Mouse (Mus musculus): ENCODE measurements at regions not wholly inside any gene's neighbourhood (a gene's known extent, or its start where the extent isn't known, plus 50 kb on each side); places are given as distances from the start of the nearest gene placed in this dataset.
"Not testable (repeated sequence)": the region's sequence is repeated elsewhere in the genome, so short reads cannot be mapped to it uniquely, and the experiment has no call there.

DNA sequence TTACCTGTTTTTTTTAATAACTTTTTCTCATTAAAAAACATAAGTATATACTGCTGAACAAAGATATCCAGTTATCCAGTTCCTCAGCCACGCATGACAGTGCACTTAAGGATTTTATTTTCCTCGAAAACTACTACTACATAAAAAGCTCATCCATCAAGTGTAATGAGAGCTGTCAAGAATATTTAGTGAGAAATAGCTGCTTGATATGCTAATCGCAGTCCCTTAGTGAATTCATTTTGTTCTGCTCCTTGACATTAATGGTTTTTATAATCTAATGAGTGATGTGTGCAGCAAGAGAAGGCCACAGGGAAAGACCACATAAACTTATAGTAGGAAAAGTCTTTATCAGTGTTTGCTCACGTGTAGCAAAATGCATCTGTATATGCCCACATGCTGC is 754.0 kb upstream of the Slc39a10 start:
- DNase-seq, result no peak

DNA sequence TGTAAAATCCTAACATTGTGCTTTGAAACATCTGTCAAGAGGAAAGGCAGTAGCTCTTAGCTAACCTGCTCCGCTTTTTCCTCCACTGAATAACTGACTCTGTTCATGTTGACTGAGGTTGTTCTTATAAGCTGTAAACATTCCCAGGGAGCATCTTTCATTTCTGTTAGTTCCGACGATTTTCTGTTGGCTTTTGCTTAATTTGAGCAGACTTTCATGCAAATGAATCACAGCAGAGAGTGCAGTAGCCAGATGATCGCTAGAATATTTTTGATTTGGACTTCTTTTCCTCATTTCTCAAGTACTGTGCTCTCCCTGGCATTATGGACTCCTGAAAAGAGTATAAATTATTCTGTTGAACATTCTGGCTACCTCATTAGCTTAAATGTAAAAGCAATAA is 713.9 kb upstream of the Slc39a10 start:
- no peak for DNase-seq

DNA sequence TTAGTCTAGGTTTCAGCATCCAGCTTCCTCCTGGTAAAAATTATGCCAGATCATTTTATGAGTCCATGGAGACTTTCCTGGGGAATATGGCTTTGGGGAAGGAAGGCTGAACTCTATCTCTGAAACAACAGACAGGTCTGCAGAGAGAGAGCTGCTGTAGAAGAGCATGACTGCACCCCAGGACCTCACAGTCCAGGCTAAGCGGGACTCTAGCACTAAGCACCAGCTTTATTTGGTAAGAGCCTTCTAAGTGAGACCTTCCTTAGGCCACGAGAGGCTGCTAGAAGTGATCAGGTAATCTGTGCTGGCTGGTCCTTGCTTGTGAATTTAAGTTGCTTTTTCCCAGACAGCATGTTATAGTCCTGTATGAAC is 711.3 kb upstream of the Slc39a10 start:
- no peak for DNase-seq

DNA sequence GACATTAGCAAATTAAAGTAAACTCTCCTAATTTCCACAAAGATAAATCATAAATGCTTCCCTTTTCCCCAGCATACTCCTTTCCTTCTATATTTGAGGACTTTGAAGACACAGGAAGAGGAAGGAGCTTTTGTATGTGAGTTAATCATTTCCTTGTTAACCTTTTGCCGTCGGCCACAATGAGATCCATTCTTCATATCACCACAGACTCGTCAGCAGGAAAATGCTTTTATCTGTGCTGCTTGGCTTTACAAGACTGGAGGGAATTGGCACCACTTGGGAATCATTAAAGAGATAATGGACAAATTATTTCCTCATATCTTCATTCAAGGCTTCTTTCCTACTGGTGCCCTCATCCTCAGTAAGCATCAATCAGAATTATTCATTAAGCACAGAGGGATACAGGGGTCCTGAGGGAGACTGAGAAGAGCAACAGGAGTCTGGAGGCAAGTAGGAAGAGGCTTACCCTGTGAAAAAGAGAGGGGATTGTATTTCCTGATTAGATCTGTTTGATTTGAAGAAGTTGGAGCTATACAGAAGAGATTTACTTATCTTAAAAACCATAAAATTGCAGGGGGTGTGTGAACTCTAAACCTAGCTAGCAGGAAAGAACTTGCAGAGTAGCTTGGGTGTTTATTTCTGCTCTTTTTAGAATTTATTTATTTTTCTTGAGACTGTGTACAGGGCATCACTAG is 710.8 kb upstream of the Slc39a10 start:
- no peak for DNase-seq

DNA sequence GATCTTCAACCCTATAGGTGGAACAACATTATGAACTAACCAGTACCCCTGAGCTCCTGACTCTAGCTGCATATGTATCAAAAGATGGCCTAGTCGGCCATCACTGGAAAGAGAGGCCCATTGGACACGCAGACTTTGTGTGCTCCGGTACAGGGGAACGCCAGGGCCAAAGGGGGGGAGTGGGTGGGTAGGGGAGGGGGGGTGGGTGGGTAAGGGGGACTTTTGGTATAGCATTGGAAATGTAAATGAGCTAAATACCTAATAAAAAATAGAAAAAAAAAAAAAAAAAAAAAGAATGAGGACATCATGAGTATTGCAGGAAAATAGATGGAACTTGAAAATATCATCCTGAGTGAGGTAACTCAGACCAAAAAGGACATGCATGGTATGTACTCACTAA is 701.0 kb upstream of the Slc39a10 start:
- not testable (repeated sequence) for DNase-seq

DNA sequence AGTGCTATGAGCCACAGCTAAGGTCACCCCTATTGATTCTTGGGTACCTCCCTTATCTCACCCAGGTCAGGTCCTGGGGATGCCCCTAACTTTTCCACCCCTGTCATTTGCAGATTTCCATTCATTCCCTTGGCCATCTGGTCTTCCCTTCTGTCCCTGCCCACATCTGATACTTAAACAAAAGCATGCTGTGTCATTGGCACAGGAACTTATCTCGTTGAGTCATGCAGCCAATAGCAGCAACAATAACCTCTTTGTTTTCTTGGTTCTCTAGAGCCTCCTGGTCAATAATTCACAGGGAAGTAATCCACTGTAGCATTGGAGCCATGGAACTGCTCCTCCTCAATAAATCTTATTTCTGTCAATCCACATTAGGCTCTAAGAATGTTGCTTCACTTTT is 653.0 kb upstream of the Slc39a10 start:
- DNase-seq, result no peak

DNA sequence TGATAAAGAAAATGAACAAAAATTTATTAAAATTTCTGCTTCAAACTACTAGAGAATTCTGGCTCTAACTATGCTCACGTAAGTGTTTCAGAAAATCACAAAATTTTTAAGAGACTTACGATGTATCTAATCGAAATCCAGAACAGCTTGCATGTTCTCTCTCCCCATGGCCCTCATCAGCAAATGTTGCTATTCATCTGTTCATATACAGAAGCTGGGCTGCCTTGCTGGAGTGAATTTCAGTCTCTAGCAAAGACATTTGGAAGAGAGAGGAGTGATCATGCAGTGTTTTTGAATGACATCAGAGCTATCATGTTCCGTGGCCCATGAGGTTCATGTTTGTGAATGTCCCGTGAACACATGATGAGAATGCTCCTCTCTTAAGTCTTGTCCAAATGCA is 618.8 kb upstream of the Slc39a10 start:
- no peak for DNase-seq

DNA sequence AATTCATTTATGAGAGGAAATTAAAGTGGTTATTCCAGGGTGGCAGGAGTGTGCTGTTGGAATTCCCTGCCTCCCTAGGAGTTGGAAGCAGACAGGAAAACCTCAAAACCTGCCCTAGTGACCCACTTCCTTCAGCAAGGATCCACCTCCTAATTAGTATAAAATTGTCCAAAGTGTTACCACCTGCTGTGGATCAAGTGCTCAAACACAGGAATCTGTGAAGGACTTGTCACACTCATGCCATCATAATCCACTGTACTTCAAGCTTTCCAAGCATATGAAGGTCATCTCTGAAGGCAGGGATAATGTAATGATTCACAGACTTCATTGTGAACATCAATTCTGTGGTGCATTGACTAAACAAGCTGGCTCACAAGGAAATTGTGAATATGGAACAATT is 615.1 kb upstream of the Slc39a10 start:
- DNase-seq, result no peak

DNA sequence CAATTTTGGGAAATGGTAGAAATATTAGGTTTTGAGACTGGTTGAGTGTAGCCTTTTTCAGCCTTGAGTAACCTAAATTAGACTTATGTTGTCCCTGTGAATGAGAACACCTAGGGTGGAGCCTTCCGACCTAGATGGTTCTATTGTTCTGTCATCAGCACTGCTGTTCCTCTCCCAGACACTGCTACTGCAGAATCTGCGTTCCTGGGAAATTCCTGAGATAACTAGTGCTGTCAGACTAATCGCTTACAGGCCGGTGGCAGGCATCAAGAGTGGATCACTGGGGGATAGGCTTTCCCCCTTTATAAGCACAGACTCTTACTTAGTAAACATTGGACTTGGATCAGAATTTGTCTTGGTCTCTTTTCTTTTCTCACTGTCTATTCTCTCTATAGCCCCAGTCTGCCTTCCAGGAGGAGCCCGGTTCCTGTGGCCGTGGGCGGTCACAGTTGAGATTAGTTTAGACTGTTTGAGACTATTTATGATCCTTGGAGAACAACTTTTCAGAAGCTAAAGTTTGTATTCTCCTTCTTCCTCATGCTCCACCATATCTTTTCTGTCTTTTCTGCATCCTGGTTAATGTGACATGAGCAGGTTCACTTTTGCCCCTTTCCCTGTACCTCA is 596.0 kb upstream of the Slc39a10 start:
- DNase-seq, result no peak

DNA sequence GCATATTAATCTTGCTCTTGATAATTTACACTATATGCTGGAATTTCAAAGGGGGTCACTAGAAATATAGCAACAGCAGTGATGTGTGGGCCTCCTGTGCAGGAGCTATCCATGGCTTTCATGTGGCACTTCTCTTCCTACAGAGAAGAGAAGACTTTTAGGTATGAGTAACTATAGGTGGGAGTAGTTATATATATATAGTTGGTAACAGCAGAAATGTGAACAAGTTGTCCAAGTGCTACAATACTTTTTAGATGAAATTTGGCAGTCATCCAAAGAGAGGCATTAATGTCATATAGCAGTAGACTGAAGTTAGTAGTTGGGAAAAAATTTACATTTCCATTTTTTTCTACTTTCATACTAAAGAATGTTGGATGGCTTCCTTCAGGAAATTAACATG is 593.4 kb upstream of the Slc39a10 start:
- DNase-seq, result no peak

DNA sequence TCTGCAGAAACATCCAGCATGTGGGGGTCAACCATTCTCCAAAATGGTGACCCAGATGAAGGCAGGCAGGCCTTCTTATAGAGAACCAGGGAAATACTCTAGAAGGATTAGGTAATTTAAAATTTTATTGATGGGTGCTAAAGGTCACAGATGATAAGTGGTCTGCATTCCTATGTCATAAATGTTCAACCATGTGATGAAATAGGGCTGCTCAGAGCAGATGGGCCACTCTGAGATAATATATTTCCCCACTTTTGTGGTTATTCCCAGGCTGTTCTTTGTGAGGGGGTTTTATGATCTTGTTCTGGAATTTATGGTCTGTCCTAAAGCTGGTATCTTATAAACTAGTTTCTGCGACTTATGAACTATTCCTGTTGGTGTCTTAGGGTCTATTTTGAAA is 586.4 kb upstream of the Slc39a10 start:
- DNase-seq, result no peak

DNA sequence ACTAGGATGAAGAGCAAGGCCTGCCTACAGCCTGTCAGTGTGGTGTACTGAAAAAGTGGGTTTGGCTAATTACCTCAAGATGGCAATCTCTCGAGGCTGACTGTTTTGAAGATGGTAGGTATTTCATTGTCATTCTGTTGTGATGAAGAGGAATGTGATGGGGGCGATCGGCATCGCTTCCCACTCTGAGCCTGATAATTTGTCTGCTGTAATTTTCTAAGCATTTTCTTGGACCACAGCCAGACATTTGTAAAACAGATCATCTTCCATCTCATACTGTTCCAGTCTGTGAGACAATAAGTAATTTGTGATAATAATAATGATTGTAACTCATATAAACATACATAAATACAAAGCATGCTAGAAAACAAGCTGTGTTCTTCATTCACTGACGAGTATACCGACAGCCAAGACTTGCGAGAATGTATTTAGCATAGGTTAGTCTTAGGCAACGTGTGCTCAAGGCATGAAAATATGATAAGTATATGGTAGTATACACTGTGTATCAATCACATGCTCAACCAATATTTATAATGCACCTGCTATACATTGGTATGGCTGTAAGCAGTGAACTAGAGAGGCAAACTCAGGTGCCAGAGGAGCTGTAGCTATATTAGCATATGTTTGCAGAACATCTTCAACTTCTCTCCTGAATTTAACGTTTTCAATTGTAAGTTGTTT is 574.1 kb upstream of the Slc39a10 start:
- no peak for DNase-seq

DNA sequence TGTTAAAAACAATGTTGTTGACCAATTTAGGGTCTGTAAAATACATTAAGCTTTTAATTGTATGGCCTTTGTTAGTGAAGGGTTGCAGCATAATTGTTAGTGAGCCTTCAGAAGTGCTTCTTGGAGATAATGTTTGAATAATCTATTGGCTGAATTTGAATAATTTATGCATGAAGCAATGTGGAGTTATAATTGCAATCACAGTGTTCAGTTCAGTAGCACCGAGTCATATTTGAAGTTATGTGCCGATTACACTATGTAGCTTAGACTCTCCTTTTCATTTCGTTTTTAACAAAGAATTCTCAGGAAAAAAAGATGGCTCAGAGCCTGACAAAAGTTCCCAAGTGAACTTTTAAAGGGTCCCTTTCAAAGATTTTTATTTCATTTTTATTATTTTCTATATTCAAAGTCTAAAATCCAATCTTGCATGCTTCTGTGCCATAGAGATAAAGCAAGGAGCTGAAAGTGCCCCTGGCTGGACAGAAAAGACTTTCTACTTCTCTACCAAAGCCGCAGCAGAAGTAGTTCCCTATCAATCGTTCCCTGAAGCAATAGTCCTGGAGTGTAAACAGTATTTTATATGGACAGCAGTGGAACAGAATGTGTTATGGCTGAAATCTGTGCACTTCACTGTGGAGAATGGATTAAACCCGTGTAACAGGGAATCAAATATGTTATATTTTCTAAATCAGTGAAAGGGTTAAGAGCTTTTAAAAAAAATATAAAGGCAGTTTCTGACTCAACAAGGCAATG is 556.3 kb upstream of the Slc39a10 start:
- DNase-seq, result no peak

DNA sequence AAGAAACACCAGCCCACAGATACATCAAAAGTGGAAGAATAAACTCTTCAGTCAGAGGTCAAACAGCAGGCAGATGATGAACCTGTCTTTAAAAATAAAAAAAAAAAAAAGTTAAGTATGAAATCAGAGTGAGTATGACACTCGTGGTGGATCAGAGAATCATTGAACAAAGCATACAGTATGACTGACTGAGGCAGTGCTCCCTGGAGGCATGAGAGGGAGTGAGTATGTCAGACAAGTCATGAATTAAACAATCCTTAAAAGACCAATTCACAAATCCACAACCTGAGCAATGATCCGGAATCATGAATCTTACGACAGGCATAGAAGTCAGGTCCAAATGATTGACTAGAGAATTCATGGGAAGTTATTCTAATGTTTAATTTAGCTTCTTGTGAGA is 555.4 kb upstream of the Slc39a10 start:
- no peak for DNase-seq

DNA sequence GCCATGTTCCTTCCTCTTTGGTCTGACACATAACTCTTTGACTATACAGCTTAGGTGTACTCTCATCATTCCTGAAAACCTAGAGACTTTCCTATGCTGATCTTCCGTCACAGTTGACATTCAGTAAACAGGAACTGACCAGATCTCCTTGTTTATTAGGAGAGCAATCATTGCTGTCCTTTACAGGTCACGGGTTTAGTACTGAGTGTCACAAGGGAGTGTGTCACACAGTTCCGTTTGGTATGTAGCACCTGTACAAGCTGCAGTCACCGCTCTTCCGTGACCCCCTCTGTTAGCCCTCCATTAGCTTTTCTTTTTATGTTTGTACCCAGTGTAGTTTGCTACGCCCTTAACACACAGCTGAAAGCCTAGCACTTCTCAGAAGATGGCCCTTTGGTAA is 553.4 kb upstream of the Slc39a10 start:
- no peak for DNase-seq

DNA sequence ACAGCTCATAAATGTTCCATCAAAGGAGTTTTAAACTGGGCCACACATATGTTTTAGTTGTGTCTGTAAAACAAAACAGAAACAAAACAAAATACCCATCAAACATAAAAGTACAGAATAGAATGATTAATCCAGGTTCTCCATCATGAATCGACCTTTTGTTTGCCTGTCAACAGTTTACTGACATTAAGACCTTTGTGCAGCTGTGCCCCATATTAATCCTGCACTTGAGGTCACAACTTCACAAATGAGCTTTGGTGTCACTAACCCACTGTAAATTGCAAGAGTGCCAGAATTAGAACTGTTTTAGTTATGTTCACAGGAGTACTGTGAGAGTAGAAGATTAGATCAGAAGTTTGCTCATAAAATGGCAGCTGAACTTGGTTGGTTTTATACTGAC is 540.2 kb upstream of the Slc39a10 start:
- DNase-seq, result no peak

DNA sequence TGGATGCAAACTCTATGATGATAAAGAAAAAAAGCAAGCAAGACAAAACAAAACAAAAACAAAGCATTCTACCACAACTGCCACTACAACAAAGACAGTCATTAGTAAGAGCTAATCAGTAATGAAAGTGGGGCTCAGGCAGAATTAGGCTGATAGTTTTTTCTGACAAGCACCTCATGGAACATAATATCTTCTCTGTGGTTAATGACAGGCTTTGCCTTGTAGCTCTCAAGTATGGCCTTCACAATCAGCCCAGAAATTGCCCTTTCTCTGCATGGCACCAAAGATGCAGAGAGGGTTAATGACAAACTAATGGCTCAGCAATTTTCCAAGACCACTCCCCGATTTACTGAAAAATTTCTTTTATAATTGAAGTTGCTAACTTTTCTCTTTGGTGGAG is 512.5 kb upstream of the Slc39a10 start:
- no peak for DNase-seq

DNA sequence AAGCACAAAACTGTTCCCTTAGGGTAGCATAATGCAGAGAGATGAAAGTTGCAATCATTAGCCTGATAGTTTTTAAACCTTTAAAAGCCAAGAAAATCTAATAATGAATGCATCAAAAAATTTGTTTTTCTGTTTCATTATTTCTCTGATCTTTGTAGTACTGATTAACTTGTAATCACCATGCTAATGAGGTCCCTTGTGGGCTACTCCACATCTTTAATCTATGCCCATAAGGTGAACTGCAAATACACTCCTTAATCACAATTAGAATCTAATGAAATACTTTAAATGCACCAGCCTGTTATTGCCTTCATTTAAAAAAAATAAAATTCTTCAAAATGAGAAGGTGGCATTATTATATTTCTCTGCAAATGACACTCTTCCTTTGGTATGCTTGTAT is 493.9 kb upstream of the Slc39a10 start:
- DNase-seq, result no peak

DNA sequence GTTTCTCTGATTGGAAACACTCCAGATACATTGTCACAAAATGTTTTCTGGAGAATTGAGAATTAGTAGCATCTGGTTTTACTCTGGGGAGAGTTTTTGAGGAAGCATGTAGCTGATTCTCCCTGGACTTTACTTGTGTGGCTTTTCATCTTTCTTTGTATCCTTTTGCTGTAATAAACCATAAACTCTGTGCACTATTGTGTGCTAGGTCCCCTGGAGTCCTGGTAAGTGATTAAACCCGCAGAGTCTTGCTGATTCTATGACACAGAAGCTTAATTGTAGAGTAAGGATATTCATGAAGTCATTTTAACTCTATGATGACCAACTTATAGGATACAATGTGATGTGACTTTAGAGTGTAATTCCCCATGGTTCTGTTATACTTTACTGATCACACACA is 486.1 kb upstream of the Slc39a10 start:
- DNase-seq, result no peak

DNA sequence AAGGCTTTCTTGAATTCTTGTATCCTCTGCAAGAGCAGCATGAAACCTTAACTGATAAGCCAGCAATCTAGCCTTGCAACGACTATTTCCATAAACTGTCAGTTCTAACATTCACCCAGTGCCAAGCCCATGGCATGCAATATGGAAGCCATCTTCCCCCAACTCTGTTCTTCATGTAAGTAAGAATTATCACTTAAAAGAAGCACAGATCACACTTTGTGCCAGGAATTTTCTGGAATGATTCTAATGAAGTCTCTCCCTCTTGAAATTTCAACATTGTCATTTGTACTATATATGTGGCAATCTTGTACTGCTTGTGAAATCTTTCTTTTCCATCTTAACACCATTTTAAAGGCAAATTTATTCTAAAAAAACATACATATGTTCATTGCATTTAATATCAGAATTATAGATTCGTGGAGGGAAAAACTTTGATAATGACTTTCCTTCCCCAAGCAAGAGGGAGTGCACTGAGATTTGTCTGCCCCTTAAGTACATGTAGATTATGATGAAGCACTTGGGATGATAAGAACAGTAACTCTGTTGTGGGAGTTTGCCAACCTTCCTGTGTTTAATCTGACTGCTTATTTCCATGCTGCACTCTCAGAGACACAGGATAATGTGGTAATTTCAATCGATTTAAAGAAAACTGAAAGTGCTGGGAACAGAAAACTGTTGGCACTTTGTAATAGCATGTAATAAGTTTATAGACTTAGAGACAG is 447.2 kb upstream of the Slc39a10 start:
- DNase-seq, result no peak

DNA sequence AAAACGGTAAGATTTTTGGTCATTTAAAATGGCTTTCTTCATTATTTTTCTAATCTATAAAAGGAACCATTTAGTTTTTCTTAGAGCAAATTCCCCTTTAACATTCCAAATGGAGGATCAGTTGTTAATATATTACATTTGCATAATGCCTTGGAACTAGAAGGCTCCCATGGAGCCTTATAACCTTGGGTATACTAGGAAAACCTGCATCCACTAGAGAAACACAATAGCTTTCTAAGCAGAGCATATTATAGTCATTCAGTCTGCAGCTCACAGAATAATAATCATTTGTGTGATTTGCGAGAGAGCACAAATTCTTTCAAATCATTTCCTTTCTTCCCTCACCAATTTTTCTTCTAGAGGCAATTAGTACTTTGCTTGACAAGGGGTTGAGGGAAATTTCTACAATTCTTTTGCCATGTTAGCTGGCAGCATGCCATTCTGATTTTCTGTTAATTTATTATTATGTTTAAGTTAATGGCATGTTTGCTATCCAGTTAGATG is 418.0 kb upstream of the Slc39a10 start:
- DNase-seq, result no peak

DNA sequence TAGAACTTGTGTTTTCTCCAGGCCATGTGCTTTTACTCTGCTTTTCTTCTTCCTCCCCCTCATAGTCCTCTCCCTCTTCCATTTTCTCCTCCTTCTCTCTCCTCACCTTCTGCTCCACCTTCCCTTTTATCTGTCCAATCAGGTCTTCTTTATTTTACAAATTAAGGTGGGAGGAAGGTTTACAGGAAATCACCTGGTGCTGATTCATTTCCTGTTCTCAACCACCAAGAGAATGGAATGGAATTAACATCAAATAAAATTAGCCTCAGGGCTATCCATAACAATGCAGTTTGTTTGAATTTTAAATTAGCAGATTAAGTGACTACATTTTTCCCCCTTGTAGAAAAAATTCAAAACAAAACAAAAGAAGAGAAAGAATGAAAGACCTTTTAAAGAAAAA is 414.3 kb upstream of the Slc39a10 start:
- no peak for DNase-seq

DNA sequence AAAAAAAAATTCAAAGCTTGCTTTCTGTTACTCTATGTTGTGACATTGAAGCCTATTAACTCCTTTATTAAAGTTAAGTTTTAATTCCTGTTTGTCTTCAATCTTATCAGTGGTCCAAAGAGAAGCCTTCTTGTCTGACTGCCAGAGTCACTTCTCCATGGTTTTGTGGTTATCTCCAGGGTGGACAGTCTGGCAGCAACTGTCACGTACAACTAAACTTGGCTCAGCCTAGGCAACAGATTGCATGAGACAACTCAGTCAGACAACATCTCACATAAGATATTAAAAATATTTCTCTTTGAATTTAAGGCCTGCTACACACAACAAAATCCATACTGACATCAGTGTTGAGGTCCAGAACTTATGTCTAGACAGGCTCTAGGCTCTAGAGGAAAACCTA is 406.7 kb upstream of the Slc39a10 start:
- no peak for DNase-seq
